Mouse (Mus musculus) brain, embryonic 14.5 days (tissue): Measurements from ENCODE around the gene Etv1.

Experiments
- CTCF ChIP-seq: fragments of 200-500 bp; IDR thresholded peaks from 2 replicates; pipeline ENCODE4 v1.5.1; 2012; ENCODE audit warnings: inconsistent platforms, mild to moderate bottlenecking, moderate library complexity, borderline replicate concordance; ENCODE audit not compliant: insufficient read depth, insufficient read length; ENCODE audit errors: extremely low read depth
- POLR2A ChIP-seq: fragments of 200-500 bp; IDR thresholded peaks from 2 replicates; pipeline ENCODE4 v1.6.1; 2012; ENCODE audit warnings: mild to moderate bottlenecking, inconsistent platforms, borderline replicate concordance; ENCODE audit not compliant: poor library complexity, insufficient read depth, insufficient read length, severe bottlenecking; ENCODE audit errors: extremely low read depth

GRCm38 (mm10) chr12:38789789-38790355 lies 10.7 kb downstream of the Etv1 start:
- TF ChIP-seq POLR2A (no peak), CTCF (no peak)
